Mouse (Mus musculus): ENCODE results near the gene Gtf2f2.
A peak's percentile ranks its signal among the peaks of the same experiment; 100 is the strongest.
"Not testable (repeated sequence)": the region's sequence is repeated elsewhere in the genome, so short reads cannot be mapped to it uniquely, and the experiment has no call there.

Gtf2f2 gene

DNA sequence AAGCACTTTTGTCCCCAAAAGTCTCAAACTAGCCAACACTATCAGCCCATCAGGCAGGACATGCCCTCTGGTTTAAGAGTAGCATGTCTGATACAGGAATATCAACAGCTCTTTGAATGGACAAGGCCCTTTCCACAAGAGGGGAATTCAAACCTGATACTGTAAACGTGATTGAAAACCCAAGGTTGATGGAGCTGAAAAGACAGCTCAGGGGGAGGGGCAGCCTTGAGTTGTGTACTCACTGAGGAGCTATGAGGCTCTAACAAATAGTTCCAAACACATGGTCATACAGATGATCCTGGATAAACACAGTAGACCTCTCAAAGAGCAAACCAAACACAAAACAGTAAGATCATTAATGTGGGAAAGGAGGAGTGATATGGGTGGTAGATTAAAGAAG is 12.6 kb downstream of the Gtf2f2 start:
- DNase-seq (ENCODE audit: low spot score in 2 of 2), result no peak

GRCm38 (mm10) chr14:75992371-75992770 is 18.3 kb downstream of the Gtf2f2 start:
- DNase-seq (ENCODE audit: low spot score in 2 of 2), result no peak

DNA sequence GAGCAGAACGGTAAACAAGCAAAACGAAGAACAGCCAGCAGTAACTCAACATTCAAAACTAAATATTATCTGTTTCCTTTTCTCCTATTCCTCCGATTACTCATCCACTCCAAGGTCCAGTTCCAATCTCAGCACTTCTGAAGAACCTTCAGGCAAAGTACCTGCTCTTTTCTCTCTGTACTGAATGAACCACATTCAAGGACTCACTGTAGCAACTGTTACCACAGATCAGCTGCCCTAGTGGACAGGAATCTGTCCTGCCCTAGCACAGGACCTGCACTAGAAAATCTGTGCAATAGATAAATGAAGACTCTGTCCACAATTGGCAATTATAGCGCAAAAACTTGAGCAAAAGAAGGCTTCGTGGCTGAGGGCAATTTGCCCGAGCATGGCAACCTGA is 19.7 kb downstream of the Gtf2f2 start:
- no peak for DNase-seq (ENCODE audit: low spot score in 2 of 2)

DNA sequence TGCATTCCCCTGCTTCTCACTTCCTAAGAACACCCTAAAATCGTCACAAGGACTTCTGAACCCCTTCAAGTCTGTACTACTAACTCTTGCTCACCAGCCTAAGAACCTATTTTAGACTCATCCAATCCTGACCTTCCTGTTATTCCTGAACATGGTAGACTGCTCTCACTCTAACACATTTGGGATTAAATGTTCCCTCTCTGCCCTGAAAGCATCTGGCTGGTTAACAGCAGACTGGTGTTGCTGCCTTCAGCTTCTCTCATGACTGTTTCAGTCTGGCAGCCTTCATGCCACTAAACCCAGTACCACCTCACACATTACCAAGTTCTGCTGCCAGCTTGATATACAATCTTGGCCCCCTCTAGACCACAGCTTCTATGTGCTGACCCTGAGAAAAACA is 21.5 kb downstream of the Gtf2f2 start:
- no peak for DNase-seq (ENCODE audit: low spot score in 2 of 2)

DNA sequence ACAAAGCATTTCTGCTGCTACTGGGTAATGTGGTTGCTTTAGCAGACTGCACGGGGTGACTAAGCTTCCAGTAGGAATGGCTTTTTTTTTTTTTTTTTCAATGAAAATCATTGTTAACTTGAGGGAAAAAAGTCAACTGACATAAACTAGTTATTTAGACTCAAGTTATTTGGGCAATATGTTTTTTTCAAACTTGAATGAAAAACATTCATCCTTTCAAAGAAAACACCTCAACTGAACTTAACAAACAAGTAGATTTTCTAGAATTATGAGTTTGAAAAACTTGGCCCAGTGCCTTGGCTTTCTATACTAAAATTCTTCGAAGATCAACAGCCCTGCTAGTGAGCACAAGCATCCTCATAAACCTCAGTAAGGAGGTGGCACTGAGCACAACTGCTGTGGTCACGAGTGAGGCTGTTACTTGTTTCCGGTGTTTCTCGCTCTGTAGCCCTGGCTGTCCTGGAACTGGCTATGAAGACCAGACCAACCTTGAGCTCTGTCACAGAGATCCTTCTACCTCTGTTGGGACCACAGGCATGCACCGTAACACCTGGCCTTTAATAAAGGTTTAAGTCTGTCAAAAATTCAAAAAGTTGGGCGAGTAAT is 23.7 kb downstream of the Gtf2f2 start:
- DNase-seq (ENCODE audit: low spot score in 2 of 2), result peak; percentile 31 to 46

GRCm38 (mm10) chr14:75985112-75985511 is 25.6 kb downstream of the Gtf2f2 start:
- DNase-seq (ENCODE audit: low spot score in 2 of 2), result no peak

GRCm38 (mm10) chr14:75983891-75984290 is 26.8 kb downstream of the Gtf2f2 start:
- DNase-seq (ENCODE audit: low spot score in 2 of 2), result no peak

DNA sequence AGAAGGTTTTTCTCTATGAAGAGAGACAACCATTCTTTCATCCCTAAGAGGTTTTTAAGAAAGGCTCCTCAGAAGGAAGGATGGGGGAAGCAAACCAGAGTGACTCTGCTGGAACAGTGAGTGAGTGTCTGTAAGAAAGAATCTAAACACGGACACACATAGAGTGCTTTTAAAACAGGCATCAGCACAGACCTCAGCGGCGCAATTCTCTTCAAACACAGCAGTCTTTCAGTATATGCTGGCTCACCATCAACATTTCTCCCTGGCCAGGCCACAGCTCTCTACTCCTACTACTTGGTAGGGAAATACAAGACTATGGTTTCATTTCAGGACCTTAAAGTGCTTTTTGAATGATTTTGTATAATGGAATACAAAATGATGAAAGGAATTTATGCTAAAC is 29.4 kb downstream of the Gtf2f2 start:
- no peak for DNase-seq (ENCODE audit: low spot score in 2 of 2)

DNA sequence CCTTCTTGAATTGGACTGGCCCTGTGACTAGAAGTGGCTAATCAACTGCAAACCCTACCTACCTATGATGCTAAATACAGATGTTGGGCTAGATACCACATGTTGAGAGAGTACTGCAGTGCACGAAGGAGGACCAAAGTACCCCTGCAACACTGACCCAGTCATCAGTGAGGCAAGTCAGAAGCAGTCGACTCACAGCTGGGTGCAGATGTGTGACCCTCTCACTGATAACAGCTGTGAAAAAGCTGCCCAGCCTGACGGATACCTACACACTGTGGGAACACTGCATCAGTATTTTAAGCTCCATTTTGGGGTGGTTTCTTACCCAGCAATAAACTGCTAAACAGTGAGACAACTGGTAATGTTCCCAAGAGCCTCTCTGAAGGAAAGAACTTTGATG is 34.6 kb downstream of the Gtf2f2 start:
- no peak for DNase-seq (ENCODE audit: low spot score in 2 of 2)

DNA sequence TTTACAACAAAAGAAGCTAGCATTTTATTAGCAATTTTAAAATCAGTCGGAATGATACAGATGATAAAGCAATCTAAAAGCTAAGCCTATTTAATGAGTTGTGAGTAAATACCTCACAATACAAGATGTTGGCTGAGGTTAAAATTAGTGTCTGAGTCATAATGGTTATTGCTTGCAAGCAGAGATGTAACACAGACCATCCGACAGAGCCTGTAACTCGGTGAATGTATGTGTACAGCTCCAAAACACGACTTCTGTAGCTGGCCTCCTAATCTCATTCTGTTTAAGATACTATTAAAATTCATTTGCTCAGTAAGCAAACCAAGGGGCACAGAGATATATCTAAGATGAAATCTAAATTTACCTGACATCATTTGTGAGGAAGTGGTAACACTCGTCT is 43.4 kb downstream of the Gtf2f2 start:
- no peak for DNase-seq (ENCODE audit: low spot score in 2 of 2)

GRCm38 (mm10) chr14:75964433-75964832 is 46.2 kb downstream of the Gtf2f2 start:
- DNase-seq (ENCODE audit: low spot score in 2 of 2), result no peak

DNA sequence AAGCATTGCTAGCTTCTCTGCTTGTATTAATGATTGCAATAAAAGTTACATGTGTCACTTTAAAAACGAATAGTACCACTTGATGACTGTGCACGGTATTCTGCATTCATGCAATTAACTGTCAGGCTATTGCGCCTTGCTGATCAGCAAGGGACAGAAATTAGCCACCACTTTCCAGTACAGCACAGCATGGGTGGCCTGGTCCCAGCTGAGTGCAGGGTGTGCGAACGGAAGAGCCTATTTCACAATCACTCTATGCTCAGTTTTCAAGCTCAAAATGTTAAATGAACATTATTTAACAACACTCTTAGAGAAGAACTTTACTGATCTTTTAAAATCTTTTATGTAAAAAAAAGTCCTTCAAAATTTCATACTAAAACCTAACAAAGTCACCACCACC is 46.7 kb downstream of the Gtf2f2 start:
- no peak for DNase-seq (ENCODE audit: low spot score in 2 of 2)

- DNase-seq (ENCODE audit: low spot score in 2 of 2), result no peak
These were observed 47.5 kb downstream of the Gtf2f2 start for GRCm38 (mm10) chr14:75963215-75963614.

DNA sequence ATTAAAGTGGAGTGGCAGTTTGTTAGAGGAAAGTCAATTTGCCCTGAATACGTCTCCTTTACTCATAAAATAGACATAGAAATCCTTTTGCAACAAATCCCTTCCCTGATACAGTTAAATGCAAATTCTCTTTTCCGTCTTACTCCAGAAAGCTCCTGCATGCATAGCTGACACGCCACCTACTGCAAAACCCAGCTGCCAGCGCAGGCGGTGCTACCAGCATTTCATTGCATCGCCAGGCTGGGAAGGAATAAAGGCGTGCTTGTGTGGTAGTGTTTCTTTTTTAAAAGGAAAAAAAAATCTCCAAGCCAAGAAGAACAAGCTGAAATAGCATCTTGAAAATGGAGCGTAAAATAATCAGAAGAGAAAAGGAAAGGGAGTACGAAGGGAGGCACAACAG is 48.4 kb downstream of the Gtf2f2 start:
- no peak for DNase-seq (ENCODE audit: low spot score in 2 of 2)

DNA sequence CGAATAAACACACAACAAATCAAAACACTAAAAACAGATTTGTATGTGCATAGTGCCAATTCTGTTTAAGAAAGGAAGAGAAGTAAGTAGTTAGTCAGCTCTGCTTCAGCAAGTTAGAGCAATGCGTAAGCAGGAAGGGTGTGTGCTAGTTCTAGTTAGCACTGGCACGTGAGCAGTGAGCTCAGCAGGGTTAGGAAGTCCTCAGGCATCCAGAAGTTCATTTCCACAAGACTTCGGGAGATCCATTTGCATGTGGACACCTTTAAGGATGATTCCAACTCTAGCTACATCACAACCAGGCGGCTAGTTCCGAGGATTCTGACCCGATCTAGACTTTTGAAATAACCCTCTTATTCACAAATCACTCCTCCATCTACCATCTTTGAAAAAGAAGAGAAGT is 55.9 kb downstream of the Gtf2f2 start, which contains the start of gene Kctd4:
Gene Kctd4, plus strand, starts transcription at position 244 of the 400 bp plus-strand sequence.
- DNase-seq (ENCODE audit: low spot score in 2 of 2), result no peak

DNA sequence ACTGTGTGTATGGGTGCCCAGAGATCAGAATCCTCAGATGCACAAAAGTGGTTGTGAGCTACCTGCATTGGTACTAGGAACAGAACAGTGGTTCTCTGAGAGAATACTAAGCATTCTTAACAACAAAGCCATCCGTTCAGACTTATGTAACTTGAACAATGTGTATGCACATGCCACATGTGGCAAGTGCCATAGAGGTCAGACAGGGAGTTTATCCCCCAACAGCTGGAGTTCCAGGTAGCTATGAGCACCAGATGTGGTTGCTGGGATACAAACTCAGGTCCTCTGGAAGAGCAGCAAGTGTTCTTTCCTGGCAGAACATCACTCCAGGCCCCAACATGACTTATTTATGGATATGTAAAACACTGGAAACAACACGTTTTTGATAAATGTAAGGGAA is 57.7 kb downstream of the Gtf2f2 start:
- no peak for DNase-seq (ENCODE audit: low spot score in 2 of 2)

GRCm38 (mm10) chr14:75947674-75948073 is 63.0 kb downstream of the Gtf2f2 start:
- DNase-seq (ENCODE audit: low spot score in 2 of 2), result no peak

- DNase-seq (ENCODE audit: low spot score in 2 of 2), result no peak
These were observed 68.3 kb downstream of the Gtf2f2 start for GRCm38 (mm10) chr14:75942365-75942764.

- no peak for DNase-seq (ENCODE audit: low spot score in 2 of 2)
These were observed 69.2 kb downstream of the Gtf2f2 start for GRCm38 (mm10) chr14:75941500-75941899.

DNA sequence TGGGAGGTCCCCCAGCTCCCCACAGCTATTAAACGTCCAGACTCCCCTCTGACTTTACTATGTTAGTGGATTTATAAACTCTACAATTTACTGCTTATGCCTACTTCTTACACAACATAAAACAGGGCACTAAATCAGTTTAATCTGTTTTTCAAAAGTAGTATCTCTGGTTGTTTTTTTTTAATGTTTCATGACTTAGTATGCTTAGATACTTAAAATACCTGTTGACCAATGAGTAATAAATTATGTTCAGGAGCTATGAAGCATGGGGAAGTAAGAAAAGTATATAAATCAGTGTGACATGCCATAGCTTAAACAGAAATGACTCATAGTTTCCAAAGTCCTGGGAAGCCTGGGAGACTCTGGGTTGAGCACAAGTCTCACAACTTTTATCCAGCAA is 73.0 kb downstream of the Gtf2f2 start:
- DNase-seq (ENCODE audit: low spot score in 2 of 2), result no peak

DNA sequence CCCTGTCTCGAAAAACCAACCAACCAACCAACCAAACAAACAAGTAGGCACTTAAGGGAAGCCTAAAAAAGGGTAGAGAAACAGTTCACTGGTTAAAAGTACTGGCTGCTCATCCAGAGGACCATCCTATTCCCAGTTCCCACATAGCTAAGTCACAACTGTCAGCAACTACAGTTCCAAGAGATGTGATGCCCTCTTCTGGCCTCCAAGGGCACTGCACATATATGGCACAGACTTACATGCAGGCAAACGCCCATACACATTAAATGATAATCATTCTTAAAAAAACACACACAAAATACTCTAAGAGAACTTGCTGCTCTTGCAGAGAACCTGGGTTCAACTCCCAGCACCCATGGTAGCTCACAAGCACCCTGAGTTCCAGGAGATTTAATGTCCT is 76.3 kb downstream of the Gtf2f2 start:
- DNase-seq (ENCODE audit: low spot score in 2 of 2), result no peak

GRCm38 (mm10) chr14:75931266-75931665 is 79.4 kb downstream of the Gtf2f2 start:
- DNase-seq (ENCODE audit: low spot score in 2 of 2), result peak in 1 of 2 experiments; percentile 10

GRCm38 (mm10) chr14:75929713-75930112 is 81.0 kb downstream of the Gtf2f2 start:
- DNase-seq (ENCODE audit: low spot score in 2 of 2), result not testable (repeated sequence)

GRCm38 (mm10) chr14:75923314-75924052 is 87.2 kb downstream of the Gtf2f2 start:
- DNase-seq (ENCODE audit: low spot score in 2 of 2), result no peak

Measured in natural killer cell, adult 2 months (primary cell).